Mouse (Mus musculus) ES-Bruce4 (cell line): ENCODE data around the gene Wdr46. TPM values are rescaled to one million over a fixed set of nuclear protein-coding genes. Genes with fewer than 3 reads are reported as not detected.

Experiments used
- H3K27ac ChIP-seq: 2 replicates; pipeline ENCODE4 v1.5.1; 2012; ENCODE audit warnings: low read length, inconsistent platforms; ENCODE audit not compliant: insufficient read depth
- H3K27me3 ChIP-seq: 2 replicates; pipeline ENCODE4 v1.6.1; 2012; ENCODE audit warnings: mild to moderate bottlenecking, low read length, inconsistent platforms; ENCODE audit not compliant: control insufficient read depth, poor library complexity, insufficient read depth, severe bottlenecking
- H3K36me3 ChIP-seq: 2 replicates; pipeline ENCODE4 v1.6.1; 2012; ENCODE audit warnings: inconsistent platforms, mild to moderate bottlenecking, low read length, moderate library complexity; ENCODE audit not compliant: control insufficient read depth, poor library complexity, insufficient read depth, severe bottlenecking
- H3K4me1 ChIP-seq: one replicate; pipeline ENCODE4 v1.8.1; 2011; ENCODE audit warnings: low read length; ENCODE audit not compliant: control insufficient read depth, insufficient read depth
- H3K4me3 ChIP-seq: 2 replicates; pipeline ENCODE4 v1.5.1; 2011; ENCODE audit warnings: low read depth, mild to moderate bottlenecking, low read length
- H3K9ac ChIP-seq: 2 replicates; pipeline ENCODE4 v1.6.1; 2012; ENCODE audit warnings: low read depth, mild to moderate bottlenecking, inconsistent platforms; ENCODE audit not compliant: poor library complexity, severe bottlenecking
- H3K9me3 ChIP-seq: replicated peaks from 2 replicates; pipeline ENCODE4 v1.6.1; 2012; ENCODE audit warnings: mild to moderate bottlenecking, low read length, inconsistent platforms; ENCODE audit not compliant: control insufficient read depth, poor library complexity, insufficient read depth, severe bottlenecking
- CTCF ChIP-seq: IDR thresholded peaks from one replicate; pipeline ENCODE4 v1.8.1; 2011; ENCODE audit warnings: low read depth, low read length
- EP300 ChIP-seq: IDR thresholded peaks from 2 replicates; pipeline ENCODE4 v1.6.1; 2011; ENCODE audit warnings: low read depth, low read length; ENCODE audit not compliant: insufficient read depth
- POLR2A ChIP-seq: IDR thresholded peaks from one replicate; pipeline ENCODE4 v1.8.1; 2011; ENCODE audit warnings: low read length; ENCODE audit not compliant: insufficient read depth
- polyA plus RNA-seq: library from polyadenylated mRNA; stranded (reverse); fragments of >200 nt; gene quantifications from 2 replicates; pipeline ENCODE4 v1.2.4, GENCODE M21; 2011; ENCODE audit warnings: low read depth; ENCODE audit not compliant: missing spikeins, insufficient read depth, insufficient read length

The Wdr46 gene
- polyA plus RNA-seq, 1 experiment: 25.3 TPM

- TF ChIP-seq EP300: no peak
- TF ChIP-seq POLR2A: no peak
- TF ChIP-seq CTCF: no peak
- H3K4me3 ChIP-seq: peak overlapping the region; percentile 91
- no peak overlapping the region for H3K27ac ChIP-seq
- peak overlapping the region; percentile 77 for H3K9ac ChIP-seq
- H3K27me3 ChIP-seq: no peaks in the 10 kb centered on the region
- H3K9me3 ChIP-seq: no peaks in the 10 kb centered on the region
- no peaks in the 10 kb centered on the region for H3K4me1 ChIP-seq
- H3K36me3 ChIP-seq: peaks cover 13% of the 10 kb centered on the region
These were observed 921 bp downstream of the Wdr46 start for GRCm38 (mm10) chr17:33941381-33941780.

GRCm38 (mm10) chr17:33943454-33943853 lies 3.0 kb downstream of the Wdr46 start:
- TF ChIP-seq POLR2A: no peak
- Histone ChIP-seq H3K9me3 (no peaks in the 10 kb centered on the region), H3K36me3 (peaks cover 7% of the 10 kb centered on the region; the same call in 1 of the 2 replicates), H3K4me1 (no peaks in the 10 kb centered on the region), H3K9ac (no peak overlapping the region), H3K27me3 (no peaks in the 10 kb centered on the region), H3K27ac (no peak overlapping the region), H3K4me3 (no peak overlapping the region)

- Histone ChIP-seq H3K9ac (no peak overlapping the region), H3K4me1 (no peaks in the 10 kb centered on the region), H3K27me3 (no peaks in the 10 kb centered on the region), H3K36me3 (peaks cover 18% of the 10 kb centered on the region), H3K27ac (no peak overlapping the region), H3K4me3 (no peak overlapping the region), H3K9me3 (no peaks in the 10 kb centered on the region)
- no peak for TF ChIP-seq EP300
- TF ChIP-seq CTCF: no peak
- no peak for TF ChIP-seq POLR2A
These were observed 7.1 kb downstream of the Wdr46 start for GRCm38 (mm10) chr17:33947430-33948089.

- H3K9me3 ChIP-seq: no peaks in the 10 kb centered on the region
- no peak overlapping the region for H3K4me3 ChIP-seq
- no peaks in the 10 kb centered on the region for H3K27me3 ChIP-seq
- no peaks in the 10 kb centered on the region for H3K4me1 ChIP-seq
- TF ChIP-seq CTCF: no peak
- no peak for TF ChIP-seq EP300
- no peak for TF ChIP-seq POLR2A
- H3K36me3 ChIP-seq: peaks cover 19% of the 10 kb centered on the region
- H3K9ac ChIP-seq: no peak overlapping the region
- H3K27ac ChIP-seq: no peak overlapping the region
These were observed 7.8 kb downstream of the Wdr46 start for GRCm38 (mm10) chr17:33948090-33948904.

GRCm38 (mm10) chr17:33948905-33949537 lies 8.6 kb downstream of the Wdr46 start:
- no peaks in the 10 kb centered on the region for H3K27me3 ChIP-seq
- peaks cover 26% of the 10 kb centered on the region for H3K36me3 ChIP-seq
- H3K9ac ChIP-seq: no peak overlapping the region
- H3K27ac ChIP-seq: no peak overlapping the region
- no peaks in the 10 kb centered on the region for H3K4me1 ChIP-seq
- H3K9me3 ChIP-seq: no peaks in the 10 kb centered on the region
- TF ChIP-seq POLR2A (no peak), CTCF (no peak), EP300 (no peak)
- no peak overlapping the region for H3K4me3 ChIP-seq

- Histone ChIP-seq H3K27me3 (no peaks in the 10 kb centered on the region), H3K27ac (no peak overlapping the region), H3K4me3 (no peak overlapping the region), H3K9me3 (no peaks in the 10 kb centered on the region), H3K9ac (peak overlapping the region; percentile 7; the same call in 1 of the 2 replicates), H3K4me1 (no peaks in the 10 kb centered on the region), H3K36me3 (peaks cover 37% of the 10 kb centered on the region)
- TF ChIP-seq POLR2A (no peak), CTCF (no peak), EP300 (no peak)
These were observed 9.7 kb downstream of the Wdr46 start for GRCm38 (mm10) chr17:33950131-33950625.
